Mouse (Mus musculus) heart, postnatal 36 days (tissue): ENCODE data around the gene Fbxo21. TPM values are rescaled to one million over a fixed set of nuclear protein-coding genes. Genes with fewer than 3 reads are reported as not detected.

Experiments used
- DNase-seq, 2 experiments: peaks; one replicate each; pipeline ENCODE4 v3.0.0; 2021 to 2022
- intact Hi-C: fragments of 180-260 bp; cut with DNase I; formaldehyde crosslinking; loops from one replicate; pipeline ENCODE4 v1.15.1; 2025
- total RNA-seq, 2 experiments: library from RNA; stranded (reverse); gene quantifications; 2 replicates each; pipeline ENCODE4 v1.2.3; 2021

Gene Fbxo21
- total RNA-seq, 2 experiments from 2014 or later: 35.8 to 42.6 TPM

GRCm38 (mm10) chr5:117978159-117978697 is 1.7 kb downstream of the Fbxo21 start:
- intact Hi-C loops: no loop called here
- DNase-seq: no peak

GRCm38 (mm10) chr5:117979082-117979481 is 2.6 kb downstream of the Fbxo21 start:
- intact Hi-C loops: no loop called here
- no peak for DNase-seq

- no peak for DNase-seq
- intact Hi-C loops: no loop called here
Observed at GRCm38 (mm10) chr5:117980921-117981320, 4.4 kb downstream of the Fbxo21 start.

- DNase-seq: no peak
- intact Hi-C loops: no loop called here
Observed at GRCm38 (mm10) chr5:117981943-117982342, 5.4 kb downstream of the Fbxo21 start.

- DNase-seq: no peak
- intact Hi-C loops: no loop called here
Observed at GRCm38 (mm10) chr5:117986327-117986726, 9.8 kb downstream of the Fbxo21 start.

- DNase-seq: no peak
- intact Hi-C loops: no loop called here
Observed at GRCm38 (mm10) chr5:117987891-117988290, 11.4 kb downstream of the Fbxo21 start.

- DNase-seq: no peak
- intact Hi-C loops: no loop called here
Observed at GRCm38 (mm10) chr5:117988367-117988766, 11.8 kb downstream of the Fbxo21 start.

GRCm38 (mm10) chr5:117989773-117990172 is 13.2 kb downstream of the Fbxo21 start:
- DNase-seq: peak; percentile 21 to 41
- intact Hi-C loops: no loop called here

GRCm38 (mm10) chr5:117990957-117991356 is 14.4 kb downstream of the Fbxo21 start:
- intact Hi-C loops: no loop called here
- no peak for DNase-seq

GRCm38 (mm10) chr5:117993550-117993949 is 17.0 kb downstream of the Fbxo21 start:
- intact Hi-C loops: no loop called here
- DNase-seq: no peak

- no peak for DNase-seq
- intact Hi-C loops: no loop called here
Observed at GRCm38 (mm10) chr5:117995372-117995901, 18.9 kb downstream of the Fbxo21 start.

GRCm38 (mm10) chr5:117995911-117996310 is 19.4 kb downstream of the Fbxo21 start:
- intact Hi-C loops: no loop called here
- DNase-seq: no peak

GRCm38 (mm10) chr5:117996581-117996980 is 20.1 kb downstream of the Fbxo21 start:
- DNase-seq: no peak
- intact Hi-C loops: no loop called here

GRCm38 (mm10) chr5:117997434-117997970 is 21.0 kb downstream of the Fbxo21 start:
- intact Hi-C loops: no loop called here
- peak; percentile 13 to 25 for DNase-seq

- intact Hi-C loops: no loop called here
- DNase-seq: no peak
Observed at GRCm38 (mm10) chr5:117999061-117999460, 22.5 kb downstream of the Fbxo21 start.

GRCm38 (mm10) chr5:117999584-117999983 is 23.1 kb downstream of the Fbxo21 start:
- no peak for DNase-seq
- intact Hi-C loops: no loop called here

GRCm38 (mm10) chr5:118002059-118002458 is 25.5 kb downstream of the Fbxo21 start:
- DNase-seq: peak; percentile 68 to 77
- intact Hi-C loops: loop anchor here (5.0 kb wide), 1 partner anchor 65 kb away; no protein-coding TSS in a partner anchor

- intact Hi-C loops: loop anchor here (1.0 to 5.0 kb wide), 2 partner anchors 65 to 67 kb away; no protein-coding TSS in a partner anchor
- peak; percentile 57 to 67 for DNase-seq
Observed at GRCm38 (mm10) chr5:118004619-118005018, 28.1 kb downstream of the Fbxo21 start.

- intact Hi-C loops: no loop called here
- no peak for DNase-seq
Observed at GRCm38 (mm10) chr5:118005728-118006127, 29.2 kb downstream of the Fbxo21 start.

- no peak for DNase-seq
- intact Hi-C loops: no loop called here
Observed at GRCm38 (mm10) chr5:118008344-118008743, 31.8 kb downstream of the Fbxo21 start.

- DNase-seq: no peak
- intact Hi-C loops: no loop called here
Observed at GRCm38 (mm10) chr5:118010872-118011271, 34.3 kb downstream of the Fbxo21 start.

- intact Hi-C loops: no loop called here
- no peak for DNase-seq
Observed at GRCm38 (mm10) chr5:118011796-118012195, 35.3 kb downstream of the Fbxo21 start.
